Mouse (Mus musculus) embryonic stem cell, embryonic (primary cell): ENCODE measurements around the gene Mien1.

ENCODE experiments used
- CTCF ChIA-PET, 4 experiments: fragments of 300-600 bp in 2 of 4; fragments of 350-600 bp in 2 of 4; sonication (Branson Sonifier 250); formaldehyde crosslinking; loops; one replicate each; lab custom pipeline; 2022; ENCODE audit warnings: inconsistent platforms in 2 of 4; lab: Charles Lee
- POLR2A ChIA-PET, 4 experiments: fragments of 300-600 bp in 2 of 4; fragments of 350-600 bp in 2 of 4; sonication (Branson Sonifier 250); formaldehyde crosslinking; loops; one replicate each; lab custom pipeline; 2022; ENCODE audit warnings: antibody characterized with exemption in 4 of 4, inconsistent platforms in 1 of 4; lab: Charles Lee

Gene Mien1

DNA sequence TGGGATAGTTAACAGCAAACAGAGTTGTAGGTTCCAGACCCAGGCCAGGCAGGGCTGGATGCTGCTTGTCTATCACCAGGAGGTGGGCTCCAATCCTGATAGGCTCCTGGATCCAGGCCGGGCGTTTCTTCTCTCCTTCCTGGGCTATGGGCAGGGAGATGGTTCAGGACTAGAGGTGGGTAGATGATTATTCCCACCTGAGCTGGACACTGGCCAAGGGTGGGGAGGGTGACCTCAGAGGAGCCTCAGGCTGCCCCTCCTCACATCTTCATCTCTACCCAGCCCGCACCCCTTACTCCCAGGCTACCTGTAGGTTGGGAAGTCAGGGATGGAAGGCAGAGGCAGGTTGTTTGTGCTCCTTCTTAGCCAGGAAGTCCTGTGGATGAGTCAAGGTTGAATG, 10.6 kb upstream of the Mien1 start:
- ChIA-PET POLR2A (interaction anchor here in 2 of 4 experiments (0.9 to 3.2 kb wide), 7 partner anchors 8 to 65 kb away, joined by 3 to 24 read pairs (median 8); partner anchors contain the start of gene Mien1 (in 2 of the 2)), CTCF (interaction anchor here in 3 of 4 experiments (0.5 to 3.3 kb wide), 5 partner anchors 8 to 407 kb away, joined by 3 to 23 read pairs (median 7); partner anchors contain the start of gene Mien1 (in 1 of the 3))

DNA sequence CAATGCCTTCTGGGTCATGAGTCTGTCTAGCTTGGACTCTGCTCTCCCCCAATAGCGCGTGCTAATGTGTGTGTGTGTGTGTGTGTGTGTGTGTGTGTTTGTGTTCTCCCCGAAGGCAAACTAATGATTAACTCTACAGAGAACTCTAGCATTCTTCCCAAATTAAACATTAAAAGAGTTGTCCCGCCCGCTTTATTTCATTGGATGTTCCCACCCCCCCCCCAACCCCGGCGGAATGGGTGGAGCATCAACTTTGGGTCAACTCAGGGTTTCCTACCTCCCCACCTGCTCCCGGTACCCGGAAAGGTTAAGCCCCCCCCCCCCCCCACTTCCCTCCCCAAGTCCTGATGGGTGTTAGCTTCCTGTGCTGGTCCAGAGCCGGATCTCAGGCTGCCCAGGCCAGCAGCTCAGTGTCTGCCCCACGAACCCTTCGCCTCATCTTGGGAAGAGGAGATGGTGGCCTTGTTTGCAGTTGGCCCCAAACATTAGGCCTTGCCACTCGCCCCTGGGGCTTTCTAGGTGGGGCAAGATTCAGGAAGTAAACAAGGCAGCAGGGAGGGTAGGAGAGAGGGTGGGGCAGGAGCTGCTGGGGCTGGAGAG, 9.5 kb upstream of the Mien1 start:
- POLR2A ChIA-PET, result interaction anchor here (0.5 to 3.2 kb wide), 27 partner anchors 9 to 1138 kb away, joined by 3 to 24 read pairs (median 4); partner anchors contain the start of genes Mien1 (in 2 of the 4), Stard3 (in 2 of the 4), Erbb2 (in 1 of the 4) and Ppp1r1b (in 1 of the 4)
- CTCF ChIA-PET, result interaction anchor here (0.5 to 3.3 kb wide), 16 partner anchors 8 to 947 kb away, joined by 3 to 23 read pairs (median 4); partner anchors contain the start of genes Mien1 (in 2 of the 4) and Lrrc3c (in 1 of the 4)

DNA sequence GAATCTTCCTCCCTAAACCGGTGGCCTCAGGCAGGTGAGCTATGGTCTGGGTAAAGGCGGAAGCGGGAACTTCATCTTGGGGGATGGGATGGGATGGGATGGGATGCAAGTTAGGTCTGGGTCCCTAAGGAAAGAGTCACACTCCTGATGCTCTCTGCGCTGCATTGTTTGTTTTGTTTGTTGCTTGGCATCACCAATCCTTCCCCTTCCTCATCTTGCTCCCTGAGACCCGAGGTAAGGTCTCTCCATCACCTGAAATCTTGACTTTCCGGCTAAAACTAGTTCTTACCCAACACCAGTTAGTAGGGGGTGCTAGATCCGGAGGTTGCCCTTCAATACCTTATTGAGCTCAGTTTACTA, 8.7 kb upstream of the Mien1 start:
- ChIA-PET POLR2A (interaction anchor here in 3 of 4 experiments (0.6 to 3.2 kb wide), 19 partner anchors 9 to 606 kb away, joined by 3 to 24 read pairs (median 3); partner anchors contain the start of genes Mien1 (in 2 of the 3) and Stard3 (in 1 of the 3)), CTCF (interaction anchor here (0.6 to 3.3 kb wide), 16 partner anchors 8 to 948 kb away, joined by 3 to 23 read pairs (median 5); partner anchors contain the start of genes Mien1 (in 2 of the 4) and Lrrc3c (in 1 of the 4))

DNA sequence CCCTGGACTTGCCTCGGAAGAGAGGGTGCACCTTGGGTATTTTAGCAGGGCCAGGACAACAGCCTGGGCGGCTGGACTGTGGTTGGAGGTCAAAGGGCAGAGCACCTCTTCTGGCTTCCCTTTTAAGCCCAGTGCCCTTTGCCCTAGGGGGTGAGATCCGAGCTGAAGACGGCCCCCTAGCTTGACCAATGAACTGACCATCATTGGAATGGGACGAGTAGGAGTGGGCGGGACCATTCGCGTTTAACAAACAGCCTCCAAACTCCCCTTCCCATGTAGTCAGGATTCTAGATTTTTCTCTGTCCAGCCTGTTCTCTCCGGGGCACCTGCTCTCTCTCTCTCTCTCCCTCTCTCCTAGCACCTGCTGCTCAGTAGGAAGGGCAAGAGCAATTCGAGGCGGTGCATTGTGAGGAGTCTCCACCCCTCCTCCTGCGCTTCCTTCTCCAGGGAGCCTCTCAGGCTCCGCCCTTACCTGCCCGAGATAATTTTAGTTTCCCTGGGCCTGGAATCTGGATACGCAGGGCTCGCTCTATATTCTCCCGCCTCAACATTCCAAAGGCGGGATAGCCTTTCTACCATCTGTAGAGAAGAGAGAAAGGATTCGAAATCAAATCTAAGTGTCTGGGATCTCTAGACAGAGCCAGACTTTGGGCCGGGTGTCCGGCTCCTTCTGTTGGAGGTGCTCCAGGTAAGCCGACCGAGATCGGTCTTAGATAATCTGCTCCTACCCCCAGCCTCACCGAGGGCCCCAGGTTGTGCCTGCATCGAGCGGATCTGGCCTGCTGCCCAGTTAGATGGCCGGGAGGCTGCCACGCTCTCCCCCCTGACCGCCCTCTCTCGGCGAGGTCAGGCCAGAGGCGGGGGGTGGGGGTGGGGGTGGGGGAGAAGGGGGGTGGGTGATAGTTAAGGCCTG, 8.0 kb upstream of the Mien1 start:
- CTCF ChIA-PET, result interaction anchor here (0.6 to 3.3 kb wide), 13 partner anchors 8 to 875 kb away, joined by 3 to 23 read pairs (median 5); partner anchors contain the start of genes Mien1 (in 2 of the 4), Fbxo47 (in 1 of the 4) and Lrrc3c (in 1 of the 4)
- POLR2A ChIA-PET, result interaction anchor here in 3 of 4 experiments (0.6 to 3.2 kb wide), 21 partner anchors 8 to 606 kb away, joined by 3 to 24 read pairs (median 4); partner anchors contain the start of genes Mien1 (in 2 of the 3), Ormdl3 (in 1 of the 3) and Stard3 (in 1 of the 3)

DNA sequence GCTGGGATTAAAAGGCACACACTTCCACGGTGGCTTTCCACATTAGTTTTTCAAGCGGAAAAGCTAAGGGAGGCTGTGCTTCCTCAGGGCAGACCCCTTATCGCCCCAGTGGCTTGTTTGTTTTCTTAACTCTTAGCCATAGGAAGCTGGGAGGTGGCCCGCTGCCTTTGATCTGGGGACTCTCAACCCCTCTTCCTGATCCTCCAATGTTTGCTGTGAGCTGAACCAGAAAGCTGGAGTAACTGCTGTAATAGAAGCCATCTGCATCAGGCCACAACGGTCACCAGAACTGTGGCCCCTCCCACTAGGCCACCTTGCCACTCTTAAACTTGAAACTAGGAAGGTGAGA, 7.4 kb upstream of the Mien1 start, which contains the start of gene Grb7:
Grb7 (plus strand) TSS at position 182 of the 349 bp plus-strand sequence.
- ChIA-PET POLR2A (interaction anchor here in 3 of 4 experiments (0.6 to 3.2 kb wide), 9 partner anchors 8 to 141 kb away, joined by 3 to 24 read pairs (median 4); partner anchors contain the start of genes Mien1 (in 1 of the 3), Ormdl3 (in 1 of the 3) and Stard3 (in 1 of the 3)), CTCF (interaction anchor here in 2 of 4 experiments (0.6 to 3.3 kb wide), 3 partner anchors 8 to 562 kb away, joined by 3 to 23 read pairs (median 16); partner anchors contain the start of genes Fbxo47 (in 1 of the 2) and Mien1 (in 1 of the 2))

DNA sequence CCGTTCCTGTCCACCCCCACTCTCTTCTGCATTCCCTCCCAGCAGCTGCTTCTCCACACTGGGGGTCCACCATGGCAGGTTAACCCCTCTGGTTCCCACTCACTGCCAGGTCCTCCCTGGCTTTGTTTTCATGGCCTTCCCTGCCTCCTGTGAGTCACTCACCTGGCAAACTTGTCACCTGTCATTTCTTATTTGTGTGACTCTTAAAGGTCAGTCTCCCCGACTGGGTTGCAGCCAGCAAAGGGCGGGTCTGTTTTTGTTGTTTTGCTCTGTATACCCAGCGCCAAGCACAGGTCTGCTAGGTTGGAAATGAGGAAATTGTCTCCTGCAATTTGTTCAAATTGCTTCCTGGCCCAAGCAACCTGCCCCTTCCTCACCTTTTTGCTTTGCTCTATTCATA, 6.9 kb upstream of the Mien1 start:
- ChIA-PET POLR2A (interaction anchor here in 3 of 4 experiments (0.8 to 1.4 kb wide), 4 partner anchors 11 to 142 kb away, joined by 3 to 5 read pairs (median 4); partner anchors contain the start of genes Ormdl3 (in 1 of the 3) and Stard3 (in 1 of the 3)), CTCF (interaction anchor here in 1 of 4 experiments (0.6 kb wide), 1 partner anchor 105 kb away, joined by 3 read pairs; no protein-coding TSS in a partner anchor)

DNA sequence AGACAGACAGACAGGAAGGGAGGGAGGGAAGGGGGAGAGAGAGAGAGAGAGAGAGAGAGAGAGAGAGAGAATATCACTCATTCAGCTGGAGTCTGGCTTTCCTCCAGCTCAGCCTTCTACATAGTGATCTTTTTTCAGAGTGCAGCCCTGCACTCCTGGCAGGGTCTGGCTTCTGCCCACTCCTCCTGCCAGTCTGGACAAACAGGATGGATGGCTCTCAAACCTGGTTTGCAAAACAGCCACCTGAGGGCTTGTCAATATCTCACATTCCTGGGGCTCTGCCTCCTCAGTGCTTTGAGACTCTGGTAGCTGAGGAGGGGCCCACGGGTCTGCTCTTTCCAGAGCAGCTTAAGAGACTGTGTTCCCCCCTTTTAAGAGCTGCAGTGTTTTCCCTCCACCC, 6.4 kb upstream of the Mien1 start:
- CTCF ChIA-PET, result interaction anchor here in 1 of 4 experiments (0.6 kb wide), 1 partner anchor 105 kb away, joined by 3 read pairs; no protein-coding TSS in a partner anchor
- POLR2A ChIA-PET, result interaction anchor here in 1 of 4 experiments (1.4 kb wide), 1 partner anchor 142 kb away, joined by 4 read pairs; the partner anchor contains the start of gene Ormdl3

DNA sequence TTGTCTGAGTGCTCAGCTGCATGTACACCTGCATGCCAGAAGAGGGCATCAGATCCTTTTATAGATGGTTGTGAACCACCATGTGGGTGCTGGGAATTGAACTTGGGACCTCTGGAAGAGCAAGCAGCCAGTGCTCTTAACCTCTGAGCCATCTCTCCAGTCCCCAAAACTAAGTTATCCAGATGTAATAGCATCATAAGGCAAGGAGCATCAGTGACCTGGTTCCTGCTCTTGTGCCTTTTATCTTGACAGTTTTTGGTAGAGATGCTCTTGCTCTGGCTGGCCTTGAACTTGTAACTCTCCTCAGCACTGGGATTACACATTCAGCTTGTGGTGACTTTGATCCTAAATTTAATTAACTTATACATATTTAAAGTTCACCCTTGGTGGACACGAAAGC, 4.9 kb upstream of the Mien1 start:
- ChIA-PET POLR2A (interaction anchor here in 2 of 4 experiments (0.6 to 1.1 kb wide), 6 partner anchors 48 to 239 kb away, joined by 3 to 7 read pairs (median 4); partner anchors contain the start of genes Psmd3 (in 1 of the 2) and Stard3 (in 1 of the 2)), CTCF (interaction anchor here in 3 of 4 experiments (0.6 to 1.4 kb wide), 3 partner anchors 14 to 116 kb away, joined by 3 read pairs; no protein-coding TSS in a partner anchor)

DNA sequence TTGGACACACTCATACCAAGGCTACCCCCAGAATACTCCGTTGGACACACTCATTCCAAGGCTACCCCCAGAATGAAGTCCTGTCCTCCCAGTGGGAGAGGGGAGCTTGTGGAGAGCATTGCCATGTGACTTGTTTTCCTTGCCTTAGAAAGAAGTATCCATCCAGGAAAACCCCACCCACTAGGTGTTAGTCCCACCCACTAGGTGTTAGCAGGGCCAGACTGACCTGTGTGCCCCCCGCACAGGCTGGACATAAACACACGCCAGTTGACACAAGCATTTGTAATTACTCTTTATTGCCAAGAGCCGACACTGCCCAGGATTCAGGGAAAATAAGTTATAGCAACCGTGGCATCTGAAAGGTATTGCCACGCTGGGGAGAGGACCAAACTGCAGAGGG, 1.4 kb downstream of the Mien1 start:
- CTCF ChIA-PET, result interaction anchor here in 3 of 4 experiments (1.7 to 2.8 kb wide), 10 partner anchors 10 to 95 kb away, joined by 5 to 23 read pairs (median 11); partner anchors contain the start of genes Erbb2 (in 2 of the 3), Grb7 (in 1 of the 3) and Ppp1r1b (in 1 of the 3)
- POLR2A ChIA-PET, result interaction anchor here in 2 of 4 experiments (0.9 to 3.4 kb wide), 10 partner anchors 10 to 41 kb away, joined by 3 to 24 read pairs (median 4); partner anchors contain the start of genes Erbb2 (in 1 of the 2), Grb7 (in 1 of the 2) and Pgap3 (in 1 of the 2)

DNA sequence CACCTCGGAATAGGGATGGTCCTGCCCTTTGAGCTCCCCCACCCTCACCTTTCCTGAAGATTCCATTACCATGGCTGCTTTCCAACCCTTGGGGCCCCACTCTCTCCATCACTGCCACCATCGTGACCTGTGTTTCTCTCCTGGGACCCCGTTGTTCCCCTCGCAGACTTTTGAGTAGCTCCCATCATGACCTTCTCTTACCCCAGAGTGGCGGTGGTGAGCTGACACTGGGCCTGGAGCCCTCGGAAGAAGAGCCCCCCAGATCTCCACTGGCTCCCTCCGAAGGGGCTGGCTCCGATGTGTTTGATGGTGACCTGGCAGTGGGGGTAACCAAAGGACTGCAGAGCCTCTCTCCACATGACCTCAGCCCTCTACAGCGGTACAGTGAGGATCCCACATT, 3.1 kb downstream of the Mien1 start:
- ChIA-PET CTCF (interaction anchor here in 1 of 4 experiments (0.6 kb wide), 1 partner anchor 245 kb away, joined by 3 read pairs; no protein-coding TSS in a partner anchor), POLR2A (interaction anchor here in 1 of 4 experiments (0.6 to 1.3 kb wide), 5 partner anchors 12 to 1027 kb away, joined by 3 read pairs; no protein-coding TSS in a partner anchor)

DNA sequence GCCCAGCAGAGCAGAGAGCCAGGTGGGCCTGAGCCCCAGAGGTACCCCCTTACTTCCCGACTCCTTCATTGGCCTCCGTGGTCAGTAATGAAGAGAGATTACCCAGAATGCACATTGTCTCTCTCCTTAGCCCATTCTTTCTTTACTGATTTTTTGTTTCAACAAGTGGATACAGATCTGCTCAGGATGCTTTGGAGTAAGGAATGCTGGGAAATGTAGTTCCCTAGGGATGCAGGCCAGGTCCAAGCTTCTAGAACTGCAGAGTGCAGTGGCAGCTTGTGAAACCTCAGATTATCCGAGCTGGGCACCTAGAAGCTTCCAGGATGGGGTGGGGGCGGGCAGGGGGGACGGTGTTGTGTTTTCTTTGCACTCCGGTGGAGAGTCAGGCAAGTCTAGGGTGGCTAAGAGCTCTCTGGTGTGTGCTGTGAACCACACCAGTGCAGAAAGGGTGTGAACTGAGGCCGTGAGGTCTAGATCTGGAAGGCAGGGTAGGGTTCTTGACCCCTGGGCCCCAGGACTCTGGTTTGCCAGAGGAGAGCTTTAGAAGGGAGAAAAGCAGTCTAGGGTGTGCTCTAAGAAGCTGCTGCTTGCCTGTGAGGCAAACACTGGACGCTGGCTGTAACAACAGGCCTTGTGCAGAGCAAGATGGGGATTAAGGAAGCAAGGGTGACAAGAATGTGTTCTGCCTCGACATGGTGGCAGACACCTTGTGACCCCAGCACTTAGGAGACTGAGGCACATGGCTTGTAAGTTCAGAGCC, 6.9 kb downstream of the Mien1 start:
- CTCF ChIA-PET, result interaction anchor here in 2 of 4 experiments (0.5 to 1.1 kb wide), 3 partner anchors 89 to 222 kb away, joined by 3 to 4 read pairs (median 3); no protein-coding TSS in a partner anchor
- POLR2A ChIA-PET, result interaction anchor here in 3 of 4 experiments (0.5 to 1.7 kb wide), 7 partner anchors 14 to 134 kb away, joined by 3 to 5 read pairs (median 4); partner anchors contain the start of genes Pgap3 (in 1 of the 3) and Stard3 (in 1 of the 3)

DNA sequence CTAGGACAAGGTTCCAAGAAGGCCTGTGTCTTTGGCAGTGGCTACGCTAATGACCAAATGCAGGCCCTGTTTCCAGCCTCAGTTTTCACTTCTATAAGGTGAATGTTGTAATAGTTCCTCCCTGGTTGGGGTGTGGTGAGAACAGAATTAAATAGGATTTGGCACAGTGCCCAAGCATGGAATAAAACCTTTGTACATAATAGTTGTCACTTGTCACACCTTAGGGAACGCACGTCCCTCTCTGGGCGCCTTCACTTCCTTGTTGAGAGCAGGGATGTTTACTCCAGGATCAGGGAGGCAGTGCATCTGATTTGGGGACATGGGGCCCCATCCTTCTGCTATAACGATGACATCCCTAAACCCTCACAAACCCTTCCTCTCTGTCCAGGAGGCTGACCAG, 10.4 kb downstream of the Mien1 start:
- ChIA-PET CTCF (interaction anchor here in 1 of 4 experiments (0.6 to 1.2 kb wide), 2 partner anchors 10 to 23 kb away, joined by 3 read pairs; partner anchors contain the start of gene Mien1), POLR2A (interaction anchor here in 1 of 4 experiments (0.7 kb wide), 1 partner anchor 29 kb away, joined by 3 read pairs; no protein-coding TSS in a partner anchor)

DNA sequence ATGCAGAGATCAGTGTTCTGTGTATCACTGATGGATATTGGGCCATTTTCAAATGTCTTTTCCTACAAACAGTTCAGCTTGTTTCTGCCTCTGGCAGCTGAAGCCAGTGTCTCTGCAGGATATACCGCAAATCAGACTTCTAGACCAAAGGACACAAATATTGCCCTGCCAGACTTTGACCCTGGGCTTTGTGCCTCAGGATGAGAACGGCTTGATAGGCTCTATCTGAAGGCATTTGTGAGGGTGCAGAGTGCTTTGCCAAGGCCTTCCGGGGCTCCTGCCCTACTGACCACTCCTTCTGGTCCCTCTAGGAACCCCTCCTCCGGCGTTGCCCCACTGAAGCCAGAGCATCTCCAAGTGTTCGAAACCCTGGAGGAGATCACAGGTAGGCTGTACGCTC, 12.2 kb downstream of the Mien1 start:
- POLR2A ChIA-PET, result interaction anchor here in 1 of 4 experiments (1.3 kb wide), 1 partner anchor 11 kb away, joined by 5 read pairs; no protein-coding TSS in a partner anchor
- CTCF ChIA-PET, result interaction anchor here in 1 of 4 experiments (1.1 kb wide), 1 partner anchor 12 kb away, joined by 3 read pairs; no protein-coding TSS in a partner anchor

DNA sequence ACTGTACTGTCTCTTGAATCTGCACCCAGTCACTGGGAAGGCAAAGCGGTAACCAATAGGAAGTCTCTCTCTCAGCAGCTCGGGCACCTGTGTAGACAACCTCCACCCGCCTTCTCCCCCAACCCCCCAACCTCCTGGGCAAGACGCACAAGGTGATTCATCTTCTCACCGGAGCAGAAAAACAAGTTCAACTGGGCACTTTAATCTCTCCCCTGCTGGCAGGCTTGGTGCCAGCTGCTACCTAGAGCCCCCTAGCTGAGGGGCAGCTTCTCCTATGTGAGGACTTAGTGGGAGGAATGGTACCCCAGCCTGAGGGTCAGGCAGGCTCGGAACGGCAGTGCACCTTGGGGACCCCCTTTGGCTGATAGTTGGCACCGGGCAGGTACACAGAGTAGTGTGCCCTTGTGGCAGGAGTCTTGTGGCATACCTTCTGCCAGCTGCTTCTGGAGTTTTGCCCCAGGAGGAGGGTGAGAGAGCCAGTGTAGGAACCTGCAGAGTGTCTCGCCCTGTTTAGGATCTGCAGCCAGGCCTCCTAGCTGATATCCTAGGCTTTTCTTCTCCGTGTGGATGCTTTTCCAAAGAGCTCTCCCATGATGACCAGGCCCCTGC, 19.7 kb downstream of the Mien1 start:
- CTCF ChIA-PET, result interaction anchor here in 1 of 4 experiments (1.0 kb wide), 1 partner anchor 77 kb away, joined by 3 read pairs; no protein-coding TSS in a partner anchor

DNA sequence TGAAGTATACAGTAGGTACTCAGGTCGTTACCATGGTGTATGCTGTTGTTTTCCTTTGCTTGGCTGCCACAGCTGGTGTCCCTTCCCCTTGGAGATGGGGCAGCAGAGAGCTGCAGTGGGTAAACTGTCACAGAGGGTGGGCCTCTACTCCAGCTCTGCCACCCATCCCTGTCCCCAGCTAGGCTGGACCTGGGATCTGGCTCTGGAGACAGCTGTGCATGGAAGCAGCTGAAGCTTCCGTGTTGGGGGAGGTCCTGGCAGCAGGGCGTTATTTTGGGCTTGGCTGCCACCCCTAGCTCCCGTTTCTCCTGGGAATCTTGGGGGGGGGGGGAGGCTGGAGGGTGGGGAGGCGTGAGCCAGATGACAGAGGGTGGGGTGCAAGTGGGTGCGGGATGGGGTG, 20.5 kb downstream of the Mien1 start:
- ChIA-PET POLR2A (interaction anchor here in 2 of 4 experiments (0.7 to 1.9 kb wide), 3 partner anchors 14 to 229 kb away, joined by 3 to 5 read pairs (median 5); partner anchors contain the start of gene Mien1 (in 1 of the 2)), CTCF (interaction anchor here in 3 of 4 experiments (0.6 to 1.0 kb wide), 3 partner anchors 76 to 276 kb away, joined by 3 to 13 read pairs (median 4); no protein-coding TSS in a partner anchor)

More for the DNA sequence above, 19.7 kb downstream of the Mien1 start:
- POLR2A ChIA-PET, result interaction anchor here in 2 of 4 experiments (1.4 to 2.1 kb wide), 3 partner anchors 20 to 61 kb away, joined by 3 to 5 read pairs (median 5); partner anchors contain the start of genes Mien1 (in 1 of the 2) and Stard3 (in 1 of the 2)
